Mouse (Mus musculus) MEL (cell line): ENCODE data around the gene Rgs12. TPM values are rescaled to one million over a fixed set of nuclear protein-coding genes. Genes with fewer than 3 reads are reported as not detected.
A peak's percentile ranks its signal among the peaks of the same experiment; 100 is the strongest.

Source experiments
- DNase-seq: peaks from one replicate; pipeline ENCODE4 v3.0.0; 2011; ENCODE audit warnings: low read depth, low spot score
- H3K27ac ChIP-seq: 2 replicates; pipeline ENCODE4 v1.5.1; 2012; ENCODE audit warnings: low read depth, mild to moderate bottlenecking, control low read depth, low read length, moderate library complexity; ENCODE audit not compliant: control insufficient read depth
- H3K27me3 ChIP-seq, 2 experiments: fragments of 150-350 bp in 1 of 2; sonication (generic) in 1 of 2; 2 replicates each; pipeline ENCODE4 v1.6.1; 2012; ENCODE audit warnings: low read length in 2 of 2, mild to moderate bottlenecking in 2 of 2, improper control_type of control experiment in 1 of 2, moderate library complexity in 1 of 2; ENCODE audit not compliant: insufficient read depth in 2 of 2, control insufficient read depth in 1 of 2
- H3K36me3 ChIP-seq, 2 experiments: 2 replicates each; pipeline ENCODE4 v1.6.1; 2012 to 2014; ENCODE audit warnings: low read length in 2 of 2, improper control_type of control experiment in 1 of 2, inconsistent platforms in 1 of 2, mild to moderate bottlenecking in 1 of 2; ENCODE audit not compliant: insufficient read depth in 2 of 2, control insufficient read depth in 1 of 2
- H3K4me1 ChIP-seq, 2 experiments: fragments of 150-350 bp in 1 of 2; sonication (generic) in 1 of 2; 2 replicates each; pipeline ENCODE4 v1.6.1; 2012; ENCODE audit warnings: low read length in 2 of 2, improper control_type of control experiment in 1 of 2, mild to moderate bottlenecking in 1 of 2; ENCODE audit not compliant: insufficient read depth in 2 of 2, control insufficient read depth in 1 of 2
- H3K4me3 ChIP-seq, 2 experiments: fragments of 150-350 bp in 1 of 2; sonication (generic) in 1 of 2; 2 replicates each; pipeline ENCODE4 v1.5.1; 2012; ENCODE audit warnings: low read depth in 2 of 2, low read length in 2 of 2, mild to moderate bottlenecking in 2 of 2, moderate library complexity in 2 of 2, control low read depth in 1 of 2, improper control_type of control experiment in 1 of 2; ENCODE audit not compliant: control insufficient read depth in 1 of 2, insufficient read depth in 1 of 2
- H3K79me2 ChIP-seq: 2 replicates; pipeline ENCODE4 v1.6.1; 2012; ENCODE audit warnings: mild to moderate bottlenecking, low read length, moderate library complexity; ENCODE audit not compliant: control insufficient read depth, poor library complexity, insufficient read depth
- H3K9ac ChIP-seq: 2 replicates; pipeline ENCODE4 v1.6.1; 2012; ENCODE audit warnings: low read depth, mild to moderate bottlenecking, control low read depth, low read length, moderate library complexity; ENCODE audit not compliant: control insufficient read depth, poor library complexity, severe bottlenecking
- H3K9me3 ChIP-seq: fragments of 150-350 bp; sonication (generic); replicated peaks from 2 replicates; pipeline ENCODE4 v1.6.1; 2012; ENCODE audit warnings: mild to moderate bottlenecking, low read length, improper control_type of control experiment, moderate library complexity; ENCODE audit not compliant: insufficient read depth
- BHLHE40 ChIP-seq: IDR thresholded peaks from 2 replicates; pipeline ENCODE4 v1.6.1; 2012; ENCODE audit warnings: low read depth, mild to moderate bottlenecking, inconsistent platforms, low read length, improper control_type of control experiment, borderline replicate concordance
- CHD2 ChIP-seq: IDR thresholded peaks from 2 replicates; pipeline ENCODE4 v1.6.1; 2011; ENCODE audit warnings: low read length, improper control_type of control experiment
- CTCF ChIP-seq, 3 experiments: IDR thresholded peaks in 2 of 3; conservative IDR thresholded peaks in 1 of 3; 2 replicates each; pipeline ENCODE4 v1.5.1; 2011 to 2012; ENCODE audit warnings: low read length in 3 of 3, low read depth in 2 of 3, mild to moderate bottlenecking in 2 of 3, improper control_type of control experiment in 1 of 3, inconsistent platforms in 1 of 3, mixed read lengths in 1 of 3, moderate library complexity in 1 of 3; ENCODE audit not compliant: control insufficient read depth in 1 of 3, insufficient read depth in 1 of 3, poor library complexity in 1 of 3, severe bottlenecking in 1 of 3
- E2F4 ChIP-seq: IDR thresholded peaks from 2 replicates; pipeline ENCODE4 v1.6.1; 2011; ENCODE audit warnings: low read depth, low read length, improper control_type of control experiment, borderline replicate concordance
- ELF1 ChIP-seq: IDR thresholded peaks from 2 replicates; pipeline ENCODE4 v1.6.1; 2014; ENCODE audit warnings: low read depth, mild to moderate bottlenecking, inconsistent platforms, low read length, improper control_type of control experiment, moderate library complexity
- GATA1 ChIP-seq: IDR thresholded peaks from 2 replicates; pipeline ENCODE4 v1.6.1; 2011; ENCODE audit warnings: low read depth, low read length, improper control_type of control experiment
- HCFC1 ChIP-seq: IDR thresholded peaks from 2 replicates; pipeline ENCODE4 v1.6.1; 2012; ENCODE audit warnings: low read depth, mild to moderate bottlenecking, inconsistent platforms, low read length, improper control_type of control experiment, moderate library complexity
- MAX ChIP-seq: IDR thresholded peaks from 2 replicates; pipeline ENCODE4 v1.6.1; 2011; ENCODE audit warnings: low read length, improper control_type of control experiment
- MAZ ChIP-seq: IDR thresholded peaks from 2 replicates; pipeline ENCODE4 v1.6.1; 2012; ENCODE audit warnings: low read depth, mild to moderate bottlenecking, inconsistent platforms, low read length, improper control_type of control experiment
- MXI1 ChIP-seq: IDR thresholded peaks from 2 replicates; pipeline ENCODE4 v1.6.1; 2011; ENCODE audit warnings: mild to moderate bottlenecking, low read depth, low read length, improper control_type of control experiment
- NELFE ChIP-seq: IDR thresholded peaks from 2 replicates; pipeline ENCODE4 v1.6.1; 2011; ENCODE audit warnings: low read depth, low read length, improper control_type of control experiment
- NRF1 ChIP-seq: IDR thresholded peaks from 2 replicates; pipeline ENCODE4 v1.6.1; 2014; ENCODE audit warnings: low read depth, mild to moderate bottlenecking, inconsistent platforms, low read length, improper control_type of control experiment, moderate library complexity; ENCODE audit not compliant: poor library complexity, insufficient read depth, severe bottlenecking
- RAD21 ChIP-seq: IDR thresholded peaks from 2 replicates; pipeline ENCODE4 v1.6.1; 2011; ENCODE audit warnings: mild to moderate bottlenecking, low read depth, low read length, improper control_type of control experiment
- RCOR1 ChIP-seq: IDR thresholded peaks from 2 replicates; pipeline ENCODE4 v1.6.1; 2012; ENCODE audit warnings: low read depth, mild to moderate bottlenecking, inconsistent platforms, low read length, improper control_type of control experiment
- SIN3A ChIP-seq: IDR thresholded peaks from 2 replicates; pipeline ENCODE4 v1.6.1; 2012; ENCODE audit warnings: low read length, improper control_type of control experiment, inconsistent platforms
- SMC3 ChIP-seq: IDR thresholded peaks from 2 replicates; pipeline ENCODE4 v1.6.1; 2011; ENCODE audit warnings: low read depth, low read length, improper control_type of control experiment
- TAL1 ChIP-seq: IDR thresholded peaks from 2 replicates; pipeline ENCODE4 v1.6.1; 2012; ENCODE audit warnings: mild to moderate bottlenecking, inconsistent platforms, low read length, moderate library complexity, mixed read lengths
- USF1 ChIP-seq: IDR thresholded peaks from 2 replicates; pipeline ENCODE4 v1.6.1; 2014; ENCODE audit warnings: low read depth, mild to moderate bottlenecking, inconsistent platforms, low read length, improper control_type of control experiment, moderate library complexity
- USF2 ChIP-seq, 2 experiments: IDR thresholded peaks; 2 replicates each; pipeline ENCODE4 v1.6.1; 2011 to 2012; ENCODE audit warnings: improper control_type of control experiment in 2 of 2, low read length in 2 of 2, borderline replicate concordance in 1 of 2, inconsistent platforms in 1 of 2, low read depth in 1 of 2, mild to moderate bottlenecking in 1 of 2; ENCODE audit not compliant: insufficient read depth in 1 of 2
- ZC3H11A ChIP-seq: IDR thresholded peaks from 2 replicates; pipeline ENCODE4 v1.6.1; 2012; ENCODE audit warnings: low read depth, mild to moderate bottlenecking, inconsistent platforms, low read length, improper control_type of control experiment
- polyA plus RNA-seq, 2 experiments: library from polyadenylated mRNA; stranded (reverse) in 1 of 2; unstranded in 1 of 2; fragments of >175 nt in 1 of 2; fragments of >200 nt in 1 of 2; gene quantifications; 2 replicates each; pipeline versions ENCODE4 v1.2.1 to v1.2.4; 2012; ENCODE audit warnings: low replicate concordance in 2 of 2, low read depth in 1 of 2; ENCODE audit not compliant: insufficient read length in 2 of 2, insufficient read depth in 1 of 2, missing spikeins in 1 of 2
- total RNA-seq: library from RNA; depleted of rRNA; stranded (reverse); fragments of 300-350 nt; gene quantifications from 2 replicates; pipeline ENCODE4 v1.2.3, GENCODE M21; 2012

Rgs12 gene
- total and polyA plus RNA-seq, 3 experiments = 11.9 to 15.4 TPM; not detected in 1

DNA sequence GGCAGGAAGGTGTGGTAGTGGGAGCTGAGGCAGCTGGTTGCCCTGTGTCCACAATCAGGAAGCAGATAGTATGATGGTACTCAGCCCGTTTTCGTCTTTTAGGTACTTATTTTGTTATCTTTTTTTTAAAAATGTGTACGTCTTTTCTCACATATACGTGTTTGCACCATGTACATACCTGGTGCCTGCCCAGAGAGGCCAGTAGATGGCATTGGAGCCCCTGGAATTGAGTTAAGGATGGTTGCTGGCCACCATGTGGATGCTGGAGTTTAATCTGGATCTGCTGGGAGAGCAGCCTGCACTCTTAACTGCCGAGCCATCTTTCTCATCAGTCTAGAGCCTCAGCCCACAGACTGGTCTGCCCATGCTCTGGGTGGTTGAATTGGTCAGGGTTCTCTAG is 101.3 kb downstream of the Rgs12 start:
- Histone ChIP-seq H3K27ac (no peak overlapping the region), H3K9ac (no peak overlapping the region), H3K36me3 (no peaks in the 10 kb centered on the region), H3K27me3 (peaks cover 6 to 17% of the 10 kb centered on the region in 2 experiments), H3K9me3 (no peaks in the 10 kb centered on the region), H3K4me1 (no peaks in the 10 kb centered on the region), H3K4me3 (no peak overlapping the region), H3K79me2 (no peaks in the 10 kb centered on the region)
- TF ChIP-seq SMC3 = 0 out of 2 replicates have a peak, but pooled peaks have one; percentile 7
- no peak for TF ChIP-seq MAX
- no peak for TF ChIP-seq NELFE
- TF ChIP-seq CTCF (IDR thresholded peaks at IDR 0.05 in 2 of 3, conservative IDR thresholded peaks at IDR 0.05 in 1 of 3; ENCODE audit: control insufficient read depth in 1 of 3, insufficient read depth in 1 of 3, low read depth in 2 of 3, low read length in 3 of 3, poor library complexity in 1 of 3, severe bottlenecking in 1 of 3) = peak in 2 of 3 experiments; percentile 37; a peak in 4 of 6 replicates
- peak; percentile 32 for TF ChIP-seq RAD21
- TF ChIP-seq USF2 (IDR thresholded peaks at IDR 0.05; ENCODE audit: borderline replicate concordance in 1 of 2, insufficient read depth in 1 of 2, low read depth in 1 of 2, low read length in 2 of 2) = no peak
- TF ChIP-seq TAL1 = no peak
- DNase-seq = no peak

DNA sequence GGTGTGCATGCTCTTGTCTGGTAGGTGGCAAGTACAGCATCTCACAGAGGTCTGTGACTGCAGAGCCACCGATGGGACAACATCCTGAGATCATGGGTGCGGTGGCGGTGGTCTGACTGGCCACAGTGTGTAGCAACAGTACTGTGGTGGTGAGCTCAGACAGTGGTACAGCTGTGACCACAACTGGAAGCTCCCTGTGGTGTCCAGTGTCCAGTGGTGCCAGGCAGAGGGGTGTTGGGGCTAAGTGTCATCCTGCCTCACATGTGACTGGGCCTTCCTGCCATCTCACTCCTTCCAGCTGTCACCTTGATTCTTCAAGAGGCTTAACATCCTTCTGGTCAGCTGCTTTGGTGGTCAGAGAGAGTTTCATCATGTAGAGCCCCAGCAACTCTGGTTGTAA is 105.4 kb downstream of the Rgs12 start:
- no peaks in the 10 kb centered on the region for H3K4me1 ChIP-seq
- no peak overlapping the region for H3K4me3 ChIP-seq
- H3K27ac ChIP-seq = no peak overlapping the region
- H3K79me2 ChIP-seq = no peaks in the 10 kb centered on the region
- H3K9me3 ChIP-seq = no peaks in the 10 kb centered on the region
- TF ChIP-seq HCFC1 (no peak), USF1 (0 out of 2 replicates have a peak, but pooled peaks have one; percentile 35)
- no peak for DNase-seq
- no peak overlapping the region for H3K9ac ChIP-seq
- no peaks in the 10 kb centered on the region for H3K36me3 ChIP-seq
- peaks cover 6 to 17% of the 10 kb centered on the region in 2 experiments for H3K27me3 ChIP-seq

DNA sequence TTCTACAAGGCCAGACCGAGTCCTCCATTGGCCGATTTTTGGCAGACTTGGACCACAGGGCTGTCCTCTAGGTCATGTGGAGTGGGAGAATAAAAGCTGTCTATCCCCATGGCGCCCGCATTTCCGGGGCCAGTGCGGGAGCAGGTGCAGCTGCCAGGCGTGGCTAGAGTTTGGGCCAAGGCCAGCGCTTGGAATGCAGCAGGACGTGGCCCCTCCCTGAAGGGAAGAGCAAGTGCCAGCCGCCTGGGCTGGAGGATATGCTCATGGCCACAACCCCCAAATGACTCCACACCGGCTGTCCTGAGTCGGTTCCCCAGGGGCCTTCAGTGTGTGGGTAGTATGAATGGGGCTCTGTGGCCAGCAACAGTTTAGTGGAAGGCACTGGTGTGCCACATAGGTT is 105.8 kb downstream of the Rgs12 start:
- Histone ChIP-seq H3K4me1 (no peaks in the 10 kb centered on the region), H3K36me3 (no peaks in the 10 kb centered on the region), H3K4me3 (no peak overlapping the region), H3K9me3 (no peaks in the 10 kb centered on the region), H3K27me3 (peaks cover 6 to 17% of the 10 kb centered on the region in 2 experiments), H3K27ac (no peak overlapping the region), H3K9ac (no peak overlapping the region), H3K79me2 (no peaks in the 10 kb centered on the region)
- TF ChIP-seq BHLHE40 = no peak
- TF ChIP-seq ELF1 = no peak
- no peak for TF ChIP-seq CTCF (IDR thresholded peaks at IDR 0.05 in 2 of 3, conservative IDR thresholded peaks at IDR 0.05 in 1 of 3; ENCODE audit: control insufficient read depth in 1 of 3, insufficient read depth in 1 of 3, low read depth in 2 of 3, low read length in 3 of 3, poor library complexity in 1 of 3, severe bottlenecking in 1 of 3)
- TF ChIP-seq SMC3 = no peak
- no peak for TF ChIP-seq ZC3H11A
- TF ChIP-seq SIN3A = no peak
- no peak for TF ChIP-seq E2F4
- TF ChIP-seq MAZ = no peak
- no peak for TF ChIP-seq RCOR1
- no peak for TF ChIP-seq USF1
- no peak for TF ChIP-seq GATA1
- TF ChIP-seq CHD2 = no peak
- TF ChIP-seq NRF1 = no peak
- TF ChIP-seq RAD21 = no peak
- no peak for TF ChIP-seq MXI1
- no peak for TF ChIP-seq TAL1
- DNase-seq = no peak
